Mouse (Mus musculus) natural killer cell, adult 2 months (primary cell): Measurements from ENCODE around the gene Tmem175.

Source experiments
- DNase-seq, 2 experiments: peaks; one replicate each; pipeline ENCODE4 v3.0.0; 2022; ENCODE audit warnings: low spot score in 2 of 2

Tmem175 gene

DNA sequence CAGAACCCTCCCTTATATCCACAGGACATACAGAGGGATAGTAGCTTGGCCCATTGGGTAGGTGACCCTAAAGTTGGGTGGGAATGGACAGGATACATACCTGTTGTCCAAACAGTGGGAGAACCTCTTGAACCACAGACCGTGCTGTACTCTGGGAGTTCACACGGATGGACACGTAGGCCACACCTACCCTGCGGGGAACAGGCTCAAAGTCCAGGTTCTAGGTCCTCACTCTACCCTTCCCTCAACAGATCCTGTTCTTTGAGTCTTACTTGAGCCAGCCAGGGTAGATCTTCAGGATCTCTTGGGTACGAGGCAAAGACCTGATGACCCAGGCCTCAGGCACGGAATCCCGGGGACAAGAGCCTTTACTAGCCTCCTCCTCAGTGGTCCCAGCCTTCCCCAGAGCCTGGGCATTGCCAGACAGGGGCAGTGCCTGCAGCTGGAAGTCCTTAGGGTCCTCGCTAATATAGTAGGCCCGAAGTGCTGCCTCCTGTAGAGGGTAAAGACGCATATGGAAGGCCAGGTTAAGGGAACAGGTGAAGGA is 24.9 kb downstream of the Tmem175 start:
- no peak for DNase-seq

DNA sequence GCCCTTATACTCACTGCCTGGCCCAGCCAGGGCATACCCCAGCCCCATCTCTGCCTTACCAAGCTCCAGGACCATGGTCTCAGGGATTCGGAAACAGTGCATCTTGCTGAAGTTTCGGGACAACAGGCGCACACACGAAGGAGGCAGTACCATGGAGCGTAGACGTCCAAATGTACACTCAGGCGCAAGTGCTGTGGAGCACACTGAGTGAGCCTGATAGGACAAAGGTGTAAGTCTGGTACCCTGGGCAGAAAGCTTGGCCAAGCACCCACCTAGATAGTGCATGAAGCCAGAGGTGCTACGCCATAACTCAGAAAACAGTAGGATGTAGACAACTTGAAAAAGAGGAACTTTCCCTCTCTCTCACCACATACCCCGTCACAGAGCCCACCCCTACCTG is 25.8 kb downstream of the Tmem175 start:
- no peak for DNase-seq

DNA sequence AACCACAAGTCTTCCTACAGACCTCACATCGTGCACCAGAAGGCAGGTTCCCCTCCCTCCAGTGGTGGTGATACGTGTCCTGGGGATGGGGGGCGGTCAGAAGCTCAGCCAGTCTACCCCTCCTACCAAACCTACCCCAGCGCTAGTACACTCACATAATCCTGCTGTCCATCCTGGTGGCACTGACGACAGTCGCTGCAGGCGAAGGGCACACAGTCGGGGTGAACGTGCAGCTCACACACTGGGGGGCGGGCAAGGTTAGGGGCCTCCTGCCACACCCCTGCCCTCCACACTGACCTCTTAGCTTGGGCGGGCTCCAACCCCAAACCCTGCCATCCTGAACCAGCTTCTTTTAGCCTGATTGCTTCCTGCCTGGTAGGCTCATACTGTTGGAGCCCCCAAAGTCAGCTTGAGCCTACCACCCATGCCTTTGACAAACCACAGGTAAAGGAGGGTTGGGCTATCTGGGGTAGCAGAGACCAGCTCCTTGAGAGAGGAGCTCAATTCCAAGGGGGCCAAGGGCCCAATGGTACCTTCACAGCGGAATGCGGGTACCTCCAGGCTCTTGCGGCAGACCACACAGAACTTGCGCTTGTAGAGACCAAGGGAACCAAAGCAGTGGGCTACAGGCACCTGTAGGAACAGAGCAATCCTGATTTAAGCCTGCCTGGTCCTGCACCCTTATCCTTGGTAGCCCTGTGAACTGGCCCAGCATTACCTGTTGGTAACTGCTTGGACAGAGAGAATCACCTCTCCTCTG is 26.5 kb downstream of the Tmem175 start:
- DNase-seq = no peak

DNA sequence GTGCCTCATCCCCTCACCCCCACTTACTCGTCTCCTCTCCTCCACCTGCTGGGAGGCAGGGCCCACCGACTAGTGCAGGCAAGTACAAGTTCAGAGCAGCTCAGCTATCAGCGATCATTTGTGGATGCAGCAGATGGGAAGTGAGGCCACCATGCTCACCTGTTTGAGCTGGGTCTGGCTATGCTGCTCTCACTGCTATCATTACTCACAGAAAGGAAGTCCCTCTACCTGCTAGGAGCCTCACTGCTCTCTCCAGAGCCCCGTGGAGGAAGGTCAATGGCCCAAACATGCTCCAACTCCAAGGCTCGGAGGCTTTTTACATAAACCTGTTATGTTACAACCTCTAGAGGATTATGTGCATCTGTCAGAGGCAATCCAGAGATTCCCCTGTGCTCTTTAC is 27.8 kb downstream of the Tmem175 start:
- DNase-seq = no peak

DNA sequence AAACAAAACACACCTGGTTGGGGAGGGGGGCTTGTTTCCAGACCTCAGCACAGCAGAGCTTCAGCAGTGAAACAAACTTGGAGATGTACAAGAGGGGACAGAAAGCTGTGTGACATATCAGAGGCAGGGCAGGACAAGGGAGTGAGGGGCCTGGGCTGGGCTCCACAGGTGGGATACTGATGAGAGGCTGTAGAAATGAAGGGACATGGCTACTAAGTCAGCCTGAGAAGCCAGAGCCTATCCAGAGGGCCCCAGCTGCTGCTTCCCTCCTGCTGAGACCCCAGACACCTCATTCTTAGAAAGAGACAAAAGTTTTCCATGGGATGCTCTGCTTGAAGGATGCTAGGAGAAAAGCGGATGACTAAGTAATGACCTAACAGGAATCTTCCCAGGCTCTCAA is 29.0 kb downstream of the Tmem175 start:
- DNase-seq = no peak

DNA sequence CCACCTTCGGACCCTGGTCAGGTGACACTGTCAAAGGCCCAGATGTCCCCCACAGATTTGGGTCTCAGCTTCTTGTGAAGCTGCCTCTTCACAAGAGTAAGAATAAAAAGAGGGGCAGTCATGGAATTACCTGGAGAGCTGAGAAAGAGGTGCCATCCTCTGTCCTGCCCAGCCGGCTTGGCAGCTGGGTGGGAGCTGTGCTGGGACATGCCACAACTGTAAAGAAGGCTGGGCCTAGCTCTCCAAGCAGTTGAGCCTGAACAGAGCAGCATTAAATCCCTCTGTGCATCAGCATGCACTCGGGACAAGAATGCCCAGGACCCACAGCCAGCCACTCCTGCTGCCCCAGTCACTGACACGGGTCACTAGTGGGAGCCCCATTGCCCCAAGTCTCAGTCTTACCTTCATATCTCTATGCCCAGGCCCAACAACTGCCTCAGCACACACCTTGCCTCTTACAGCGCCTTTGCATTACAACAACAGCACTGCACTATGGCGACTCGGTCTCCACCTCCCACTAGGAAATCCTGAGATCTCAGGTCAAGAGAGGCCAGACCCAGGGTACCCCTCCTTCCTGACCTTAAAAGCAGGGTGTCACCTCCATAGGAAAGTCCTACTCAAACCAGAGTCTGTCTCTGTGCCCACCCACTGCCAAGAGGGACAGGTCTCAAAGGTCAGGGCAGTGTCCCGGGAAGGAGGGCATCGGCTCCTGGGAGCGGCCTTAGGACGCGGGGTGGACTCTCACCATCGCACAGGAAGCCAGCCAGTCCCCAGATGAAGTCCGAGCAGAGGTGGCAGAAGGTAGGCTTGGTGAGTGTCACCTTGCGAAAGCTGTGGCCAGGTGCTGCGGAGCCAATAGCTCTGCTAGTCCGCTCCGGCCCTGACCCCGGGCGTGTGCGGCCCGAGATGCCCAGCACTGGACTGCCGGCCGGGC is 30.4 kb downstream of the Tmem175 start, which contains the start of gene Idua:
TSS of gene Idua (plus strand) at position 634 of the 934 bp plus-strand sequence.
- DNase-seq = no peak

DNA sequence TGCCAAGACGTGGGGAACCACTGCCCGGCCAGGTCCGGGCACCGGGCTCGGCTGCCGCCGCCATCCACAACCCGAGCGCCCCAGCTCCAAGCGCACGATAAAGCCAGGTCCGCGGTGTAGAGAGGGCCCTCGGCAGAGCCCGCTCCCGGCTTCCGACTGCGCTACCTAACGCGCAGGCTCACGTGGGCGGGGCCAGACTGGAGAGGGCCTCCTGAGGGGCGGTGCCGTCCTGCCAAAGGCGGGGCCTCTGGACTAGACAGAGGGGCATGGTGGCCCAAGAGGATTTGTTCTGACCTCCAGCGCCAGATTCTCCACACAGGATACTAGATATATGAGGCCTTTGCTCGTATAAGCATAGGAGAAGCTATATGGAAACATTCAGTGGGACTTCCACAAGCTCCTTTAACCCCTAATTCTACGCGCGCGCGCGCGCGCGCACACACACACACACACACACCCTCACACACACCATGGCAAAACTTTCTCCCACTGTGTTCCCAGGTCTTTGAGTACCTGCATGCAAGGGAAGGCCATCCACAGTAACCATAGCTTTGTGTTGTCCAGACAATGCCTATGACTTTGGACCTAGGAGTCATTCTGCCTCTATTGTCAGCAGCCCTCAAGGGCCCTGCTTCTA is 31.2 kb downstream of the Tmem175 start:
- peak; percentile 84 to 87 for DNase-seq

DNA sequence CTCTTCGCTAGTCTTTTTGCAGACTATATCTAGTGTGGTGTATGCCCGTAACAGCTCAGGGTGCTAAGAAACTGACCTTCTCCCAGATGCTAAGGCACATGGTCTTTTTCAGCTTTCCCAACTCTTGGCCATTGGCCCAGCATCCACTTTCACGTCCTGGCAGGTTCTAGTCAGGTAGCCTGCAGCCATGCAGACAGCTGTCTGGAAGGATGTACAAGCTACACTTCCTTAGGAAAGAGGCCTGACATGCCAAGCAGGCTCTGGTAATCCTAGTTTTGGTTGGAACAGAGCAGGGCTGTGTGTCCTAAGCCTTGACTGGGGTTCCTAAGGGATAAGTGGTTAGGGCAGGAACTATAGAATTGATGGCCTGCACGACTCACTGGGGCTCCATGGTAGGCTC is 33.2 kb downstream of the Tmem175 start:
- DNase-seq = no peak

DNA sequence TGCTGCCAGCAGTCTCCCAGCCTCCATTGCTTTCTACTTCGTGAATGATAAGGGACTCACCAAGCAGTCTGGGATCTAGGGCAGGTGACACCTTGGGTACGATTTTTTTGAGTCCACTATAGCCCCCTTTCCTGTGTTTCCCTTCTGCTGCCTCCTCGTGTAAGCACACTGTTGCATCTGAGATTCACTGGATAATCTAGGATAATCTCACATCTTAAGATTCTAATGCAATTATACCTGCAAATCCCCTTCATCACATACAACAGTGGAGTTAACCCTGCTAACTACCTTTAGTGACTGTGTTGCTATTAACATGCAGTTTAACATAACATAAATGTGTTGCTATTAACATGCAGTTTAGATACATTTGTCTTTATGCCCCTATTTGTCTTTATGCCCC is 35.5 kb downstream of the Tmem175 start:
- no peak for DNase-seq

DNA sequence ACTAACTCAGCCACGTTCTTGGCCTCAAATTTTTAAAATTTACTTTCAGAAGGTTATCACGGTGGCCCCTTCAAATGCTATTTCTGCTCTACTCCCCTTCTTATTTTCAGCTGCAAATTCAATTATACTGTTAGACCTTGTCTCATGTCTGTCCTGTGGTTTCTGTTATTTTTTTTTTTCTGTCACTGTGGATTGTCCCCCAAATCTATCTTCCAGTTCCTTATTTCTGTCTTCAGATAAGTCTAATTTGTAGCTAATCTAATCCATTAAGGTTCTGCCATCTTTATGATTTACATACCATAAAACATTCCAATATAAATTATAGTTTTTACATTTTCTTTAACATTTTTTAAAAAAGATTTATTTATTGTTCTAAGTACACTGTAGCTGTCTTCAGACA is 37.8 kb downstream of the Tmem175 start:
- no peak for DNase-seq

DNA sequence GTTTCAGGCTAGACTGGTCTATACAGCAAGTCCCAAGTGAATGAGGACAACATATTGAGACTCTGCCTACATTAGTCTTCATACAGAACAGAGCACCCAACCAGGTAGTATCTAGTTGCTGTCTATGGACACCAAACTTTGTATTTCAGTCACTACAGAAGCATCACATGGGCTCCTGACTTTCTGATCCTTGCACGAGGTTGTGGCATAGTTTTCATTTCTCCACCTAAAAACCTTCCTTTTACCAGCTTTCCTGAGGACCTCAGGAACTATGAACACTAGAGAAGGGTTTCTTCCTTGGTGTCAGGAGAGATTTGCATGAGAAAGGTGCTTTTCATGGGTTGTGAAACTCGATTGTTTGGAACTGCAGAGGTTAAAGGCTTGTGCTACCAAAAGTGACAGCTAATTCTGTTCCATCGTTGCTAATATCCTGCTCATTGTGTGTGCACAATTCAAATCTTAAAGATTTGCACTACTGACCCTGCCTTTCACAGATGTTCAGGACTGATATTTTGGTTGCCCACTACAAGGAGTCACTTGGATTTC is 38.9 kb downstream of the Tmem175 start:
- no peak for DNase-seq

DNA sequence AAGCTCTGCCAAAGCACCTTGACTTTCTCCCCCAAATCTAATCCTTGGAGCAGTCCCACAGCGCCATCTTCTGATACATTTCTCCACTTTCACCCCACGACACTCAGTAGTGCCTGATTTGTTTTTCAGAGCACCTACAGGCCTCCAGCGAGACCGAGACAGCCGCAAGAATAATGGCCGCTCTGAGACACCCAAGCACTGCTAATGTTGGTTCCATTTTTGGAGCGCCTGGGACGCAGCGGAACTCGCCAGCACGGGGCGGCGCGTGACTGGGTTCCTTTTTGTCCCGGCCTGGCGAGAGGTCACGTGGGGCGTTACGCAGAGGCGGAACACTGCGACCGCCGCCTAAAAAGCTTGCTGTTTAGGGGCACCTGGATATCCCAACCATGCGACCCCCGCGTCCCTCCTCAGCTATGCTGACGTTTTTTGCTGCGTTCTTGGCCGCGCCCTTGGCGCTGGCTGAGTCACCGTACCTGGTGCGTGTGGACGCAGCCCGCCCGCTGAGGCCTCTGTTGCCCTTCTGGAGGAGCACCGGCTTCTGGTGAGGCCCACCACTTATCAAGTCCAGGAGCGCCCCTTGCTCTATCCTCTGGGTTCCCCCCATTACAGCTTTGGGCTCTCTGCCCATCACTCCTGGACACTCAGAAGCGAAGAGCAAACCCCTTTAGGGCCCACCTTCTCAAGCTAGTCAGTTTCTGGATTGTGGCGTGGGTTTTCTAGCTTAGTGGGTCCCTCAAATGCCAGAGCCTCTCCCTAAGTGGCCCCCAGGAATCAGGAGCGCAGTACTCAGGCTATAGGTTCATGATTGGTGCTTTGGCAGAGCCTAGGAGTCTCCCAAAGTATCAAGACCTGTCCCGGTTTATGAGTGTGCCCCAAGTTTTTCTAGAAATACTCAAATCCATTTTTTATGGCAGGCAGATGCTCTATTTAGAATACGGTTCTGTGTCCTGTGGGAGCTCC is 39.7 kb downstream of the Tmem175 start, which contains the start of gene Dgkq:
TSS of gene Dgkq (minus strand) at position 696 of the 960 bp plus-strand sequence.
- peak; percentile 78 to 92 for DNase-seq

DNA sequence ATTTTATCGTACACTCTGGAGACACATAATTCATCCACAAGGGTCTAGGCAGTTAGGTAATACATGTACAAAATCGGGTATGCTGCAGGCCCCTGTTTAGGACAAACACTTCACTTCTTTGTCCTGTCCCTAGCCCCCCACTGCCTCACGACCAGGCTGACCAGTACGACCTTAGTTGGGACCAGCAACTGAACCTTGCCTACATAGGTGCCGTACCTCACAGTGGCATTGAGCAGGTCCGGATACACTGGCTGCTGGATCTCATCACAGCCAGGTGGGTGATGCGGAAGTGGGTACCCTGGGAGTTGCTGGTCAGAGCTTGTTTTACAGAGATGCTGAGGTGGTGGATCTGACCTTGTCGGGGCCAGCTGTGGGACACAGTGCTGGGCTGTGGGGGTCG is 40.4 kb downstream of the Tmem175 start:
- no peak for DNase-seq

DNA sequence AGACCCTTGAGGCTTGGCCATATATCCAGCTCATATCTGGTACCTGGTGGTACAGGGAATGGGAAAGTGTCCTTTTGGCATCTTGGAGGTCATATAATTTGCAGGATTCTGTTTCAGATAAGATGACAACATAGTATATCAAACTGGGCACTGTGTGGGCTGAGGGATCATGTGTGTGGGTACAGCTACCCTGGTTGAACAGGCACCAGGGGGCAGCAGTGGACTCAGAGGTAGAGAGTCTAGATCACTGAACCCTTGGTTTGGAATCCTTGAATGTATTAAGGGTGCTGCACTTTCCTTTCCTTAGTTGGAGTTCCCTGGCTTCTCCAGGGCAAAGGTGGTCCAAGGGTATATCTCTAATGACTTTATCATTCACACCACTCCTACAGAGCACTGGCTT is 41.2 kb downstream of the Tmem175 start:
- peak in 1 of 2 experiments; percentile 38 for DNase-seq

DNA sequence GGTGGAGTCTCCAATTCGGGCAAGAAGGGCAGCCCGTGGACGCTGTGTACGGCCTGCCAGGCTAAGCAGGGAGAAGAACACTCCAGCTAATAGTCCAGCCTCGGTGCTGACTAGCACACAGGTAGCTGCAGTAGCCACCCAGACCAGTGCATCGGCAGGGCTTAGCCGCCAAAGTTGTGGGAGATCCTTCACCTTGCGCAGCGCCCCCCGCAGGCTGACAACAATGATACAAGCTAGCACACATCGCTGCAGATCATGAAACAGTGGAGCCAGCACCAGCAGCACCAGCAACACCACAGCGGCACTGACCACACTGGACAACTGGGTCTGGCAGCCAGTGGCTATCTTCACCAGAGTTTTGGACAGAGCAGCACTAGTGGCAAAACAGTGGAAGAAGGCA is 42.2 kb downstream of the Tmem175 start:
- DNase-seq = no peak

DNA sequence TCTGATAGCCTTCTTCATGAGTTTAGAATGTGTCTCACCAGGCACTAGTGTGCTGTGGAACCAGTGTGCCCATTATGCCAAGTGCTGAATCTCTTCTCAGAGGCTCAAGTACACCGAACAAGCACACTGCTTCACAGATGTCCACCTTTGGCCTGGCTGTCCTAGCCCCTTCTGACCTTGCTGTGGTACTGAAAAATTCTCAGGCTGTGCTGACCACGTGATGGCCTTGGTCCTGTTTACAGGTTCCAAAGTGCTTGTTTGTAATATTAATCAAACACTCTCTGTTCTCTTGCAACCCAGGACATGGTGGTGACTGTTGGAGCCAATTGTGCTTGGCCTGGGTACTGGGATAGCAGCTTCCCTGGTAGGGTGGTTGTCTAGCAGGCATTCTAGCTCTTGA is 45.1 kb downstream of the Tmem175 start:
- no peak for DNase-seq

DNA sequence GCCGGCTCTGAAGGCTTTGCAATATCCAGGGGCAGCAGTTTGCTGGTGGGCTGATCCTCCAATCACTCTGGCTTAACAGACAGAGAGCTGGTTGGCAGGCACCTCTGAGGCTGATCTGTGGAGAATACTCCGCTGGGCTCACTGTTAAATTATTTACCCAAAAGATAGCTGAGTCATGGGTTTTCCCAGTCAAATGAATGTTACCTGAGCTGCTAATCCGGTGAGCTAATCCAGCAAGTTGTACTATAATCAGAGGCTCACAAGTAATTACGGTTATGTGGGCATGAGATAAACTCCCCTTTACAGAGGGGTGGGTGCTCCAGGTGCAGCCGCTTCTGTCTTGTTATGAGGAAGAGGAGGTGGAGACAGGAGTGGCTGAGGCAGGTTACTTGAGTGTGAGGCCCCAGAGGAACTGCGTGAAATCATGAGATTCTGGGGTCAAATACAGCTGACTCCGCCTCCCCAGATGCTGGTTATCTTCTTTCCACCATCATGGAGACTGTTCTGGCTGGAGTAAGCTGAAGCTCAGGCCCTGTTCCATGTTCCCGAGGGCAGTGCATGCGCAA is 45.8 kb downstream of the Tmem175 start, which contains the start of gene Slc26a1:
TSS of gene Slc26a1 (minus strand) at position 319 of the 566 bp plus-strand sequence.
- no peak for DNase-seq

DNA sequence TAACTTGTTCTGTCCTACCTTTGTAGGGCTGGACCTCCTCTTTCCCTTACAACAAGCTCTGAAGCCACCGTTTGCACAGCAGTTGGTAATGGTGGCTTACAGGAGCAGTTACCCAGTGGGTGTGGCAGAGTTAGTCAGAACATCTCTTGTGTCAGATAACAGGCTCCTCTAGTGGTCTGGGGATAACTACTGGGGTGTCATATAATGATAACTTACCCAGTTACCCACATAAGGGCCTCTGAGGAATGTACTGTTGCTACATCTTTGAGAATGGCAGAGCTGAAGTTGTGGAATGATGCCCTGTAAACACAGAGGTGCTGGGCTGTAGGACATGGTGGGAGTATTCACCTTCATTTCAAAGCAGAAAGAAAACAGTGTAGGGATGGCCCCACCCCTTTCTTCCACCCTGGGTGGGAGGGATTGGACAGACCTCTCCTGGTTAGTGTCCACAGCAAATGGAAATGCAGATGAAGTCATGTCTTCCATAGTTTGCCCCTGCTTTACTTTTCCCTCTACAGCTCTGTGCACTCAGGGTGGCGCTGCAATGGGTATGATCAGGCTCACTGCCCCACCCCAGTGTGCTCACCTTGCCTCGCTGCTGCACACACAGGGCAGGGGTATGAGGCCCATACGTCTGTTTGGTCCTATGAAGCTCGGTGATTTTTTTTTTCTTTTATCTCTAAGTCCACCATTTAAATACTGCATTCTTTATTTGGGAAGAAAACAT is 47.4 kb downstream of the Tmem175 start:
- no peak for DNase-seq

DNA sequence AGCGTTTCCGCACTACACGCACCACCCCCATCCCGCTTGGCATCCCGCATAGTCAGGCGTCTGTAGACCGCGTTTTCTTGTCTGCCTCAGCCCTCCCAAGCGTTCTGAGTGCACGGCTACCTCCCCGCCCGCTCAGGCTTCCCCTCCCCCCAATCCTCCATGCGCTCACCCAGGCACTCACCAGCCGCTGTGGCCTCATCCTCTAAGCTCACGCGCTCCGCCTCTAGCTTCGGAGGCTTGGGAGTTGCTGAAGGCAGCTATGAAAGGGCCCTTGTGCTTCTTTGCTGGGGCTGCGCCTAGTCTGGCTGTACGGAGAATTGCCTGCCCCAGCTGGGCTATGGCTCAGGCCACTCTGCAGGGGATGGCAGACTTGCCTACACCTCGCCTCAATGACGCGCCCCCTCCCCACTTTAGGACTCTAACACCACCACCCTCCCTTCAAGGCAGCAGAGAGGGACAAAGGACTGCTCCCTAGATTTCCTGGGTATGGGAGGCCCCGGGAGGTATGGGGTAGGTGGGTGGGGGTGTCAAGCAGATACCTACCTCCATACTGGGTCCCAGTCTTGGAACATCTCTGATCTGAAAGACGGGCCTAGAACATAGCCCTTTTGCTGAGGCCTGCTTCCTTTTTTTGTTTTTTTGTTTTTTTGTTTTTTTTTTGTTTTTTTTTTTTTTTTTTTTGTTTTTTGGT is 48.2 kb downstream of the Tmem175 start:
- DNase-seq = no peak
